8 mouse cellular contexts compared by ENCODE assay signal in the genomic region with DNA sequence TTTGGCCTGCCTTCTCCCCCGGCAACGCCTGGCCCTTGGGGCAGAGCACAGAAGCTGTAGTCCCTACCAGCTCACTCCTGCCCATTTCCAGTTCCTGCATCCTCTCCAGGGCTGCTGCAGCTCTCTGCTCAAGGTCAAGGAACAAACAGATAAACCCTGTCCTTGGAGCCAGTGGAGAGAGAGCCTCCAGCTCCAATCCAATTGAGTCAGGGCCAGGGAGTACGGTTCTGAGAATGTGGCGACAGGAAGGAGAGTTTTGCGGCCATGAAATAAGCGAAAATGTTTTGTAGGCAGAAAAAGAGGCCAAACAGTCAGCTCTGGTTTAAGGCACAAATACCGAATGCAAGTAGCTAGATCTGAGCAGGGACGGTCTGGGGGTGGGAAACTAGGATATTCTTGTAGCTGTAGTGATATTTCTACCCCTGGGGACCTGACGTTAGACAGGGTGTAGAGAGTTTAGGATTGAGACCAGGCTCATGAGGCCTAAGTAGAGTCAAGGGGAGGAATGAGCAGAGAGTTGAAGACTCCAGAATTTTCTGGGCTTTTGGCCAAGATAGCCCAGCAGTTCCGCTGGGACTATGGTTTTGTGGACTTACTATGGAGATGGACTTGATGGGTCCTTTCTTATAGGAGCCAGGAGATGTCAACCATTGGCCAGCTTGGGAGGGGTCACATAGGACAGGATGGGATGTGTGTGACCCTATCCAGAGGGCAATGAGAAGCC.
A peak's percentile ranks its signal among the peaks of the same experiment; 100 is the strongest.
DNase-seq lines count a peak whose midpoint lies in the region; ATAC-seq and TF ChIP-seq lines count a peak whose summit lies in the region.

No protein-coding gene starts in this region.

- H3K9ac ChIP-seq in intestine, embryonic 15.5 days, result no peak overlapping the region

- H3K27ac ChIP-seq in intestine, embryonic 15.5 days, result peak overlapping the region; percentile 81
- H3K27ac ChIP-seq in testis, adult 2 months (ENCODE audit: control insufficient read depth, insufficient read depth, low read depth, low read length), result peak overlapping the region; percentile 81

- no peak overlapping the region for H3K4me2 ChIP-seq in intestine, embryonic 15.5 days (replicated peaks)

- TF ChIP-seq CTCF in lung, adult 2 months (IDR thresholded peaks at IDR 0.05; ENCODE audit: insufficient read depth, low read length), result no peak
- no peak for TF ChIP-seq CTCF in testis, adult 2 months (IDR thresholded peaks at IDR 0.05; ENCODE audit: control insufficient read depth, insufficient read depth, insufficient replicate concordance, low read depth, low read length)

- ATAC-seq in intestine, embryonic 15.5 days, result no peak
- ATAC-seq in granulocyte monocyte progenitor cell, adult 5-6 weeks (replicated peaks; ENCODE audit: poor library complexity, severe bottlenecking), result no peak

- peak; percentile 37; the same call in 1 of the 2 replicates for TF ChIP-seq POLR2A in lung, adult 2 months (IDR thresholded peaks at IDR 0.05; ENCODE audit: borderline replicate concordance, extremely low read depth, low read depth, low read length)
- TF ChIP-seq POLR2A in testis, adult 2 months (IDR thresholded peaks at IDR 0.05; ENCODE audit: control insufficient read depth, low read depth, low read length), result peak; percentile 52; the same call in 1 of the 2 replicates

- H3K9me3 ChIP-seq in intestine, embryonic 15.5 days, result no peaks in the 10 kb centered on the region

- no peaks in the 10 kb centered on the region for H3K27me3 ChIP-seq in intestine, embryonic 15.5 days (replicated peaks)
- H3K27me3 ChIP-seq in testis, adult 2 months (ENCODE audit: control insufficient read depth, insufficient read depth, low read length), result no peaks in the 10 kb centered on the region

- H3K4me3 ChIP-seq in intestine, embryonic 15.5 days (replicated peaks), result no peak overlapping the region
- H3K4me3 ChIP-seq in lung, adult 2 months (replicated peaks; ENCODE audit: extremely low read depth, low read depth, low read length), result no peak overlapping the region
- H3K4me3 ChIP-seq in testis, adult 2 months (ENCODE audit: control insufficient read depth, low read depth, low read length), result no peak overlapping the region

- WGBS in intestine, embryonic 15.5 days, result 47% methylated on average over 10 of the region's 10 CpGs
- WGBS in lung, adult 2 months, result 31% methylated on average over 10 of the region's 10 CpGs

- DNase-seq in adrenal gland, adult (ENCODE audit: inconsistent age in 2 of 2, low spot score in 1 of 2), result peak; percentile 78 to 88
- no peak for DNase-seq in adrenal gland, postnatal 4 days (ENCODE audit: low spot score in 2 of 2)
- DNase-seq in gastrocnemius, postnatal 36 days, result peak; percentile 46 to 56
- DNase-seq in lung, adult 2 months, result no peak
- DNase-seq in left cerebral cortex, postnatal 4 days, result no peak

- intact Hi-C loops in gastrocnemius, postnatal 36 days (cut with DNase I), result no loop called here
- intact Hi-C loops in left cerebral cortex, postnatal 4 days (cut with DNase I), result no loop called here

- no peaks in the 10 kb centered on the region for H3K36me3 ChIP-seq in intestine, embryonic 15.5 days
- no peaks in the 10 kb centered on the region for H3K36me3 ChIP-seq in testis, adult 2 months (ENCODE audit: control insufficient read depth, insufficient read depth, low read length)

- peaks cover 35% of the 10 kb centered on the region for H3K4me1 ChIP-seq in intestine, embryonic 15.5 days (replicated peaks)
- peaks cover 24% of the 10 kb centered on the region for H3K4me1 ChIP-seq in lung, adult 2 months (ENCODE audit: control insufficient read depth, insufficient read depth, low read length)
- H3K4me1 ChIP-seq in testis, adult 2 months (ENCODE audit: control insufficient read depth, insufficient read depth, low read length), result peaks cover 9% of the 10 kb centered on the region

Comparison
In these comparisons a context has a peak if more than half of its experiments do, and no peak if none do; other contexts are left out.
1. DNase-seq: peak in adrenal gland, adult (2 of 2) and gastrocnemius, postnatal 36 days (2 of 2); none in adrenal gland, postnatal 4 days (0 of 2), lung, adult 2 months (single experiment) and left cerebral cortex, postnatal 4 days (single experiment).